Mouse (Mus musculus) midbrain, embryonic 16.5 days (tissue): ENCODE measurements at regions not wholly inside any gene's neighbourhood (a gene's known extent, or its start where the extent isn't known, plus 50 kb on each side); places are given as distances from the start of the nearest gene placed in this dataset.

ENCODE experiments used
- ATAC-seq: fragments of 200-750 bp; cut with Nextera tagmentation; 2 replicates; pipeline ENCODE4 v1.8.0; 2017; ENCODE audit warnings: moderate TSS enrichment
- H3K27ac ChIP-seq: fragments of 300-500 bp; sonication (generic); 2 replicates; pipeline ENCODE4 v1.5.1; 2014; ENCODE audit warnings: mild to moderate bottlenecking, low read length, mixed read lengths
- H3K27me3 ChIP-seq: fragments of 300-500 bp; sonication (generic); 2 replicates; pipeline ENCODE4 v1.6.1; 2014; ENCODE audit warnings: low read depth, low read length, mixed read lengths; ENCODE audit not compliant: control insufficient read depth, insufficient read depth
- H3K36me3 ChIP-seq: fragments of 300-500 bp; sonication (generic); 2 replicates; pipeline ENCODE4 v1.6.1; 2014; ENCODE audit warnings: mild to moderate bottlenecking, low read length, moderate library complexity, mixed read lengths; ENCODE audit not compliant: control insufficient read depth, insufficient read depth
- H3K4me1 ChIP-seq: fragments of 300-500 bp; sonication (generic); 2 replicates; pipeline ENCODE4 v1.6.1; 2014; ENCODE audit warnings: mild to moderate bottlenecking, low read length, mixed read lengths; ENCODE audit not compliant: control insufficient read depth, insufficient read depth
- H3K4me2 ChIP-seq: fragments of 300-500 bp; sonication (generic); 2 replicates; pipeline ENCODE4 v1.6.1; 2014; ENCODE audit warnings: mild to moderate bottlenecking, low read length, mixed read lengths
- H3K4me3 ChIP-seq: fragments of 300-500 bp; sonication (generic); 2 replicates; pipeline ENCODE4 v1.5.1; 2014; ENCODE audit warnings: low read depth, mild to moderate bottlenecking, low read length, moderate library complexity, mixed read lengths
- H3K9ac ChIP-seq: fragments of 300-500 bp; sonication (generic); 2 replicates; pipeline ENCODE4 v1.6.1; 2014; ENCODE audit warnings: low read depth, low read length, mixed read lengths
- H3K9me3 ChIP-seq: fragments of 300-500 bp; sonication (generic); replicated peaks from 2 replicates; pipeline ENCODE4 v1.6.1; 2014; ENCODE audit warnings: mild to moderate bottlenecking, low read length, mixed read lengths; ENCODE audit not compliant: control insufficient read depth, poor library complexity, severe bottlenecking
- WGBS: fragments of 180-500 bp; shearing (Covaris S2); extraction: QIAGEN DNeasy Blood & Tissue Kit; methylation state at CpG from one replicate; pipeline ENCODE4 v1.1.7; 2014; 5-methylcytosine and 5-hydroxymethylcytosine counted together

- Histone ChIP-seq H3K27me3 (no peaks in the 10 kb centered on the region), H3K4me2 (no peak overlapping the region), H3K9me3 (no peaks in the 10 kb centered on the region), H3K4me1 (no peaks in the 10 kb centered on the region), H3K9ac (no peak overlapping the region), H3K36me3 (no peaks in the 10 kb centered on the region), H3K4me3 (no peak overlapping the region), H3K27ac (no peak overlapping the region)
- no peak for ATAC-seq
Measured at GRCm38 (mm10) chr13:118975008-118975407, 305.4 kb downstream of the Fgf10 start.

- Histone ChIP-seq H3K9me3 (no peaks in the 10 kb centered on the region), H3K4me1 (no peaks in the 10 kb centered on the region), H3K4me3 (no peak overlapping the region), H3K27me3 (no peaks in the 10 kb centered on the region), H3K27ac (no peak overlapping the region), H3K4me2 (no peak overlapping the region), H3K9ac (no peak overlapping the region), H3K36me3 (no peaks in the 10 kb centered on the region)
- no peak for ATAC-seq
- 82% methylated on average over 1 of the region's 1 CpGs for WGBS
Measured at GRCm38 (mm10) chr13:118975519-118975918, 305.9 kb downstream of the Fgf10 start.

GRCm38 (mm10) chr13:118979505-118979904 is 309.9 kb downstream of the Fgf10 start:
- 86% methylated on average over 5 of the region's 5 CpGs for WGBS
- H3K4me2 ChIP-seq: no peak overlapping the region
- no peak overlapping the region for H3K4me3 ChIP-seq
- H3K9ac ChIP-seq: no peak overlapping the region
- no peak overlapping the region for H3K27ac ChIP-seq
- H3K4me1 ChIP-seq: no peaks in the 10 kb centered on the region
- no peak for ATAC-seq
- no peaks in the 10 kb centered on the region for H3K9me3 ChIP-seq
- H3K36me3 ChIP-seq: no peaks in the 10 kb centered on the region
- H3K27me3 ChIP-seq: no peaks in the 10 kb centered on the region

GRCm38 (mm10) chr13:118981196-118981810 is 311.7 kb downstream of the Fgf10 start:
- WGBS: 60% methylated on average over 10 of the region's 10 CpGs
- H3K27me3 ChIP-seq: no peaks in the 10 kb centered on the region
- H3K4me3 ChIP-seq: no peak overlapping the region
- H3K36me3 ChIP-seq: no peaks in the 10 kb centered on the region
- no peak overlapping the region for H3K4me2 ChIP-seq
- H3K9ac ChIP-seq: no peak overlapping the region
- H3K9me3 ChIP-seq: no peaks in the 10 kb centered on the region
- no peaks in the 10 kb centered on the region for H3K4me1 ChIP-seq
- no peak overlapping the region for H3K27ac ChIP-seq
- no peak for ATAC-seq

DNA sequence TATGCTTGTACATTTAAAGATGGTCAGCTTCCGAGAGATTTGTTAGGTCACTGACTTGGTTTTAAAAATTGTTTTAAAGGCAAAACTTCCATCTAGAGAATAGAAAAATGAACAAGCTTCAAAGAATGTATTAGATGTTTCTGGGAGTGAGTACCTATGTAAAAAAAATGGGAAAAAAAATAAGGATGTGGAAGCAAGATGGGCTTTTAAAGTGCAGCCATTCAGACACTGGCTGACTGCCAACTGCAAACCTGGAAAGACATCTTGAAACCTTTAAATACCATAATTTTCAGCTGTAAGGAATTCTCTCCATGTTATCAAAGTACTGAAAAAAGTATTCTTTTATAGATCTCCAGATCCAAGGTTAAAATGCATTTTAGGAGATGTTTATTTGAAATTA is 315.7 kb downstream of the Fgf10 start:
- Histone ChIP-seq H3K4me1 (no peaks in the 10 kb centered on the region), H3K36me3 (no peaks in the 10 kb centered on the region), H3K27me3 (no peaks in the 10 kb centered on the region), H3K9me3 (no peaks in the 10 kb centered on the region), H3K9ac (no peak overlapping the region), H3K4me3 (no peak overlapping the region), H3K4me2 (no peak overlapping the region), H3K27ac (no peak overlapping the region)
- WGBS: 94% methylated on average over 1 of the region's 1 CpGs
- no peak for ATAC-seq

DNA sequence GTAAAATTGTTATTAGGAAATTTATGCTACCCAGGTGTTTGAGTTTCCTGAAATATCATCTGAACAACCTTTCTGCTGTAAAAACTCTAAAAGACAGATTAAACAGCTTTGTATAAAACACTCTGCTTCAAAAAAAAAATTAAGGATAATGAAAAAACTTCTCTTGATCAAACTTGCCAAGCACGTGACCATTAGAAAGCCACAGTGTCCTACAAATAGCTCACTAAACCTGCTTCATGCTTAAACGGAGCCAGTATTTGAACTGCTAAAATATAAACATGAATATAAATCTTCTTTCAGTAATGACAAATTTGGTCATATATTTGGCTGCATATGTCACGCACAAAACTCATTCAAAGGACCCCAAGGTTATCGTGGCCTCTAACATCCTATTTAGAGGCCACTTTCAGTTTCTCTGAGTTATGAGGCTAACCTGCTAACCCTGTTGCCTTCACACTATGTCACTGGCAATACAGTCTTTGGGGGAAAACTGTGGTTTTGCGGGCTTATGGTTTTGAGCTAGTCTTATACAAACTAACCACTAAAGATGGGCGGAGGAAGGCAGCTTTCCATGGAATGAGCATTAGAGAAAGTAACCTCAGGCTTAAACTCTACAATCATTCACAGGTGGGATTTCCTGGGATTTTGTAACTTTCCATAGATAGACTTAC is 355.8 kb downstream of the Fgf10 start:
- H3K27me3 ChIP-seq: no peaks in the 10 kb centered on the region
- WGBS: 91% methylated on average over 6 of the region's 6 CpGs
- no peak for ATAC-seq
- no peaks in the 10 kb centered on the region for H3K9me3 ChIP-seq
- no peaks in the 10 kb centered on the region for H3K36me3 ChIP-seq
- H3K27ac ChIP-seq: no peak overlapping the region
- H3K4me1 ChIP-seq: no peaks in the 10 kb centered on the region
- H3K4me3 ChIP-seq: no peak overlapping the region
- no peak overlapping the region for H3K4me2 ChIP-seq
- H3K9ac ChIP-seq: no peak overlapping the region

DNA sequence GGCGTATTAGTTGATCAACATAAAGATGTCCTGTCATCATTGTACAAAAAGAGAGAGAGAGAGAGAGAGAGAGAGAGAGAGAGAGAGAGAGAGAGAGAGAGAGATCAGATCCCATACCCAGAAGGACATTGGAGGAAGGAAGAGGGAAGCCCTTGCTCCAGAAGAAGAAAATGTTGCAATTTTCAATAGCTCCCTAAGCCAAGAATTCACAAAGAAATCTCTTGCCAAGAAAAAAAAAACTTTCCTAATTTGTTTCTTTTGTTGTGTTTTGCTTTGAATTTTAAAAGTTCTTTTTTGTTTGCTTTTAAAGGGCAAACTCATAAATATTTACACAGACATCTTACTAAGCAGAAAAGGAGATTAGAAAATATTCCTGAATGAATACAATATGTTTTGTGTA is 370.0 kb downstream of the Fgf10 start:
- H3K9me3 ChIP-seq: no peaks in the 10 kb centered on the region
- ATAC-seq: no peak
- 92% methylated on average over 1 of the region's 1 CpGs for WGBS
- no peaks in the 10 kb centered on the region for H3K36me3 ChIP-seq
- H3K27me3 ChIP-seq: no peaks in the 10 kb centered on the region
- H3K4me2 ChIP-seq: no peak overlapping the region
- no peak overlapping the region for H3K27ac ChIP-seq
- no peaks in the 10 kb centered on the region for H3K4me1 ChIP-seq
- H3K4me3 ChIP-seq: no peak overlapping the region
- H3K9ac ChIP-seq: no peak overlapping the region

- no peak overlapping the region for H3K4me3 ChIP-seq
- H3K9me3 ChIP-seq: no peaks in the 10 kb centered on the region
- no peak overlapping the region for H3K27ac ChIP-seq
- H3K4me1 ChIP-seq: no peaks in the 10 kb centered on the region
- 69% methylated on average over 1 of the region's 1 CpGs for WGBS
- H3K27me3 ChIP-seq: no peaks in the 10 kb centered on the region
- H3K9ac ChIP-seq: no peak overlapping the region
- no peaks in the 10 kb centered on the region for H3K36me3 ChIP-seq
- no peak overlapping the region for H3K4me2 ChIP-seq
- ATAC-seq: no peak
Measured at GRCm38 (mm10) chr13:119045112-119045511, 375.5 kb downstream of the Fgf10 start.

DNA sequence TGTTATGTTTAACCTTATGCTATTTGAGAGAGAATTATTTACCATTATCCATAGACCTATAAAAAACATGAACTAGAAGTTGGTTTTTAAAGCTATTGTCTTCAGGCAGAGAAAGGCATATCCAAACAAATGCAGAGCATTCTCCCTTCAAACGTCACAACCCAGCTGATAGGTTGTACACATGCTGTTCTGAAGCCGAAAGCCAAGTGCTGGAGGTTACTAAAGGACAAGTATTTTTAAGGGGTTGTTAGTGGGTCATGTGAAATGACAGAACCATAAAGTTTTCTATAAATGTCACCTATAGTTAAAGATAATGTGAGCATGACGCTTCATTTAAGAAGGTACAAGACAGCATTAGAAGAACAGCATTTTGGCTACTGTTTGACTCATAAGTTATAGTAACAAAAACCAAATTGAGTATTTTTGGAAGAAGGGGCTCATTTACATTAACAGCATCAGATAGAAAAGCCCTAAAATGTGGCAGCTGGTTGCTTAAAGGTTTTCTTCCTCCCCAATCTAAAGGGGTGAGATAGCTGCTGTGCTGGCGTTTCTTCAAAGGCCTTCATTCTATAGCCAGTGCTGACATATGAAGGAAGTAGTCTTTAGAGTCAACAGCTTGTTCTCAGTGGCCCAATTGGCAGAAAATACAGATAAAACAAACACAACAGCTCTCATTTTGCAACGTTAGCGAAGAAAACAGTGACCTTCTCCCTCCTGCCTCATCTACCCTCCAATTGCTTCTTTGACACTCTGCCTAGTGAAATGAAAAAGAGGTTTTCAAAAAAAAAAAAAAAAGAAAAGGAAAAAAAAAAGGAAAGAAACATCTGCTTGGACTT is 359.4 kb upstream of the Paip1 start:
- no peaks in the 10 kb centered on the region for H3K4me1 ChIP-seq

More for the DNA sequence above, 359.4 kb upstream of the Paip1 start:
- Histone ChIP-seq H3K27me3 (no peaks in the 10 kb centered on the region), H3K27ac (no peak overlapping the region), H3K9ac (no peak overlapping the region), H3K36me3 (no peaks in the 10 kb centered on the region), H3K9me3 (no peaks in the 10 kb centered on the region), H3K4me3 (no peak overlapping the region), H3K4me2 (no peak overlapping the region)
- 83% methylated on average over 6 of the region's 6 CpGs for WGBS
- ATAC-seq: no peak
